Mouse (Mus musculus): ENCODE results near the gene Nudt17. TPM values are rescaled to one million over a fixed set of nuclear protein-coding genes. Genes with fewer than 3 reads are reported as not detected.
"Not testable (repeated sequence)": the region's sequence is repeated elsewhere in the genome, so short reads cannot be mapped to it uniquely, and the experiment has no call there.

The Nudt17 gene
- polyA plus RNA-seq, 1 experiment from 2014 or later = 7.1 TPM

DNA sequence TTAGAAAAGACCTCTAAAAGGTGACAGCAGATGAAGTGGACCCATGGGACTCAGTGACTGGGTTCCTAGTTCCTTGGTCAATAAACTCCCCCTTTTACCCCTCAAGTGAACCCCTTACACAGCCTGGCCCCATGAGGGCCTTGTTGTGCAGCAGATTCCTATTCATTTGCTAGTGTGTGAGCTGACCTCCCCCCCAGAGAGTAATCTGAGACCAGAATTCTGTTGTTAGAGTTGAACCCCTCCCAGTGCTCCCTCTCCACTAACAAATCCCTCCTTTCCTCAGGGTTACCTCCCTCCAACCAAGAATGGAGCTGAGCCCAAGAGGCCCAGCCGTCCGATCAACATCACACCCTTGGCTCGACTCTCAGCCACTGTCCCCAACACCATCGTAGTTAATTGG, 7.4 kb downstream of the Nudt17 start:
- WGBS = 87% methylated on average over 4 of the region's 4 CpGs
- H3K9ac ChIP-seq = no peak overlapping the region
- ATAC-seq (ENCODE audit: extremely low read depth, insufficient number of reproducible peaks, low FRiP score, low TSS enrichment) = no peak
- H3K27ac ChIP-seq (replicated peaks) = no peak overlapping the region
- no peak overlapping the region for H3K4me3 ChIP-seq
- peaks cover 66% of the 10 kb centered on the region for H3K36me3 ChIP-seq
- H3K9me3 ChIP-seq = no peaks in the 10 kb centered on the region
- H3K4me1 ChIP-seq = peaks cover 16% of the 10 kb centered on the region
- no peaks in the 10 kb centered on the region for H3K27me3 ChIP-seq (replicated peaks)
- no peak overlapping the region for H3K4me2 ChIP-seq

DNA sequence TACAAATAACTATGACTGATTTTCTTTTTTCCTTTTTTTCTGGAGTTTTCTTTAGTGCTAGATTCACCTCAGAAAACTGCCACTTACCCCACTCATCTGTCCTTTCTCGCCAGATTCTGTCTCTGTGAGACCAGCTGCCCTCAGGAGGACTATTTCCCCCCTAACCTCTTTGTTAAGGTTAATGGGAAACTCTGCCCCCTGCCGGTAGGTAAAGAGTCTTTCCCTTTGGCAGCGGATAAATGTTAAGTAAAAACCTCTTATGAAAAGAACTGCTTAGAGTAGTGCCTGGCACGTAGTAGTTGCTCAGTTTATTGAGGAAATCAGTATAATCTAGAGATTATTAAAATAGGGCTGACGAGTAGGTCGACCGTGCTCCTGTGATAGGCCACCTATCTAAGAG, 8.0 kb downstream of the Nudt17 start:
- Histone ChIP-seq H3K36me3 (peaks cover 62% of the 10 kb centered on the region), H3K4me1 (peaks cover 23% of the 10 kb centered on the region), H3K4me3 (no peak overlapping the region), H3K27ac (replicated peaks) (no peak overlapping the region), H3K27me3 (replicated peaks) (no peaks in the 10 kb centered on the region), H3K4me2 (no peak overlapping the region), H3K9me3 (no peaks in the 10 kb centered on the region), H3K9ac (no peak overlapping the region)
- 49% methylated on average over 7 of the region's 7 CpGs for WGBS
- no peak for ATAC-seq (ENCODE audit: extremely low read depth, insufficient number of reproducible peaks, low FRiP score, low TSS enrichment)

GRCm38 (mm10) chr3:96698993-96699690, 9.2 kb downstream of the Nudt17 start:
- no peaks in the 10 kb centered on the region for H3K27me3 ChIP-seq (replicated peaks)
- H3K36me3 ChIP-seq = peaks cover 49% of the 10 kb centered on the region
- H3K9ac ChIP-seq = peak overlapping the region; percentile 44
- ATAC-seq (ENCODE audit: extremely low read depth, insufficient number of reproducible peaks, low FRiP score, low TSS enrichment) = no peak
- peaks cover 30% of the 10 kb centered on the region for H3K4me1 ChIP-seq
- H3K4me2 ChIP-seq = 0 out of 2 replicates have a peak overlapping the region, but pooled peaks have one; percentile 1
- H3K4me3 ChIP-seq = no peak overlapping the region; the same call in 1 of the 2 replicates
- no peaks in the 10 kb centered on the region for H3K9me3 ChIP-seq
- H3K27ac ChIP-seq (replicated peaks) = no peak overlapping the region
- 42% methylated on average over 19 of the region's 19 CpGs for WGBS

DNA sequence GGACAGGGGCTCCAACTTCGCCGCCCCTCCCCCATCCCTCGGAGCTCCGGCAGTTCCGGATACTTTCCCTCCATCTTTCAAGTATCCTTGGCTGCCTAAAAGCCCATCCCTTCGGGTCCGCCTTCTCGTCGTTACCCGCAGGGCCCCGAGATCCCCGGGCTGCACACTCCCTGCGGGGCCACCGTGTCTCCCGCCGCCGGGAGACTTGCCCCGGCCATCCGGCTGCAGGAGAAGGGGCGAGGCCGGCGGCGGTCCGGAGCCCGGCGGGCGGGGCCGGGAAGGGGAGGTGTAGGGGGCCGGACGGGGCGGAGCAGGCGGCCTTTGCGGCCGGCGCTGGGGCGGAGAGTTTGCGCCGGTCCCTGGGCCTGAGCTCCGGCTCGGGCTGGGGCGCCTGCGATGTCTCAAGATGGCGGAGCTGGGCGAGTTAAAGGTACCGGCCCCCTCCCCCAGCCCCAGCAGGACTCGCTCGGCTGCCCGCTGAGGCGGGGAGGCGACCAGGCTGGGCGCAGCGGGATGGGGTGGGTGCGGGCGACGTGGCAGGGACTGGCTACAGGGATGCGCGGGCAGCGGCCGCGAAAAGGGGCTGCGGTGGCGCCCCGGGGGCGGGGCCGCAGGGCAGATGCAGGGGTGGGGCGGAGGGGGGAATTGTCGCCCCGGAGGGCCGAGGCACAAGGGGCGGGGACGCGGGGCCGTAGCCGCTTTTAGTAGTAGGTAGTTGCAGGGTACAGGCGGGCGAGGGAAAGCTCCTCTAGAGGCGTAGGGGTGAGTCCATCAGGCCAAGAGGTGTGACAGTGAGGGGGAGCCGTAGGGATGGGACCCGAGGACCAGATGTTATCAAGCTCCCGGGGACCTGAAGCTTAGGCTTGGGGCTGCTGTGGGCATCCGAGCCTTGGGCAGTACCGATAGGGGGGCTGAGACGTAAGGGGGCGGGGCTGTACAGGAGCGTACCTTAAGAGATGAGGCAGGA, 11.3 kb downstream of the Nudt17 start:
- Histone ChIP-seq H3K9ac (peak overlapping the region; percentile 91), H3K9me3 (no peaks in the 10 kb centered on the region), H3K4me3 (peak overlapping the region; percentile 85), H3K4me1 (peaks cover 33% of the 10 kb centered on the region), H3K4me2 (peak overlapping the region; percentile 86), H3K27ac (replicated peaks) (peak overlapping the region; percentile 93), H3K36me3 (peaks cover 29% of the 10 kb centered on the region), H3K27me3 (replicated peaks) (no peaks in the 10 kb centered on the region)
- under 1% methylated on average over 78 of the region's 85 CpGs for WGBS
- ATAC-seq (ENCODE audit: extremely low read depth, insufficient number of reproducible peaks, low FRiP score, low TSS enrichment) = peak; percentile 91

- Histone ChIP-seq H3K9ac (peak within 1 kb of the TSS; percentile 91), H3K27me3 (replicated peaks) (no peaks in the 10 kb centered on the region), H3K36me3 (peaks cover 21% of the 10 kb centered on the region), H3K9me3 (no peaks in the 10 kb centered on the region), H3K27ac (replicated peaks) (peak within 1 kb of the TSS; percentile 93), H3K4me1 (peaks cover 33% of the 10 kb centered on the region), H3K4me3 (peak within 1 kb of the TSS; percentile 85), H3K4me2 (peak within 1 kb of the TSS; percentile 86)
- ATAC-seq (ENCODE audit: extremely low read depth, insufficient number of reproducible peaks, low FRiP score, low TSS enrichment) = peak; percentile 74
- WGBS = under 1% methylated on average over 35 of the region's 35 CpGs
Observed at GRCm38 (mm10) chr3:96696198-96696765, 12.1 kb downstream of the Nudt17 start, which contains the start of gene Pias3. Pias3 (plus strand) TSS chr3:96696384.

DNA sequence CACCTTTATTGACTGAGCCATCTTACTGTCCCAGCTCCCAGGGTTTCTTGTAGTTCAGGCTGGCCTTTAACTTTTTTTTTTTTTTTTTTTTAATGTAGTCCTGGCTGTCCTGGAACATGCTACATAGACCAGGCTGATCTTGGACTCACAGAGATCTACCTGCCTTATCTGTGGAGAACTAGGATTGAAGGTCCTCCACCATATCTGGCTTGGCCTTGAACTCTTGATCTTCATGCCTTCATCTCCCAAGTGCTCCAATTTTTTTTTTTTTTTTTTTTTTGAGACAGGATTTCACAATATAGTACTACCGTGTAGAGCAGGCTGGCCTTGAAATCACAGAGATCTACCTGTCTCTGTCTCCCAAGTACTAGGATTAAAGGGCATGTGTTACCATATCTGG, 14.8 kb downstream of the Nudt17 start:
- H3K4me2 ChIP-seq = no peak overlapping the region
- H3K9me3 ChIP-seq = no peaks in the 10 kb centered on the region
- no peaks in the 10 kb centered on the region for H3K36me3 ChIP-seq

GRCm38 (mm10) chr3:96692506-96692905, 15.9 kb downstream of the Nudt17 start:
- Histone ChIP-seq H3K4me3 (no peak overlapping the region), H3K27me3 (replicated peaks) (peaks cover 20% of the 10 kb centered on the region), H3K4me1 (peaks cover 20% of the 10 kb centered on the region), H3K4me2 (no peak overlapping the region), H3K9me3 (no peaks in the 10 kb centered on the region), H3K9ac (no peak overlapping the region), H3K27ac (replicated peaks) (no peak overlapping the region), H3K36me3 (no peaks in the 10 kb centered on the region)
- ATAC-seq (ENCODE audit: extremely low read depth, insufficient number of reproducible peaks, low FRiP score, low TSS enrichment) = no peak
- WGBS = 25% methylated on average over 3 of the region's 3 CpGs

More for the DNA sequence above, 14.8 kb downstream of the Nudt17 start:
- 76% methylated on average over 1 of the region's 1 CpGs for WGBS
- no peak for ATAC-seq (ENCODE audit: extremely low read depth, insufficient number of reproducible peaks, low FRiP score, low TSS enrichment)
- Histone ChIP-seq H3K4me1 (peaks cover 27% of the 10 kb centered on the region), H3K9ac (no peak overlapping the region), H3K27ac (replicated peaks) (no peak overlapping the region), H3K4me3 (no peak overlapping the region), H3K27me3 (replicated peaks) (peaks cover 15% of the 10 kb centered on the region)

DNA sequence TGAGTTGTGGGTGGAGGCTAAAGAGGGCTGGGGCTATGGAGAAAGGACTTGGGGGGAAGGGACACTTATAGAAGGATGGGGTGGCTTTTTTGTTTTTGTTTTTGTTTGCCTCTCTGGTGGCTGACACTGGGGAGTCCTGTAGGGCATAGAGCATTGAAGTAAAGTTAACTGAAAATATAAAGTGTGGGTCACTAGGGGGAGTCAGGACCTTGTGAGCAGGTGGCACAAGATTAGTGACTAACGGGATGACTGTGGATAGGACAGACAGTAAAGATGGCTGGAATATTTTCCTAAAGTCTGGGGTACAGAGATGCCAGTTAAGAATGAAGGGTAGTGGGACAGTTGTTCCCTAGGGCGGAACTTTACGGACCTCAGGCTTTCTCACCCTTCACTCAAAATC, 18.1 kb downstream of the Nudt17 start:
- H3K27me3 ChIP-seq (replicated peaks) = peaks cover 34% of the 10 kb centered on the region
- H3K4me3 ChIP-seq = no peak overlapping the region
- ATAC-seq (ENCODE audit: extremely low read depth, insufficient number of reproducible peaks, low FRiP score, low TSS enrichment) = no peak
- no peaks in the 10 kb centered on the region for H3K9me3 ChIP-seq
- H3K27ac ChIP-seq (replicated peaks) = no peak overlapping the region
- H3K36me3 ChIP-seq = no peaks in the 10 kb centered on the region
- H3K4me1 ChIP-seq = peaks cover 10% of the 10 kb centered on the region
- 42% methylated on average over 3 of the region's 3 CpGs for WGBS
- no peak overlapping the region for H3K9ac ChIP-seq
- H3K4me2 ChIP-seq = no peak overlapping the region

GRCm38 (mm10) chr3:96688854-96689253, 19.5 kb downstream of the Nudt17 start:
- Histone ChIP-seq H3K4me3 (no peak overlapping the region), H3K27me3 (replicated peaks) (peaks cover 48% of the 10 kb centered on the region), H3K27ac (replicated peaks) (no peak overlapping the region), H3K9me3 (no peaks in the 10 kb centered on the region), H3K4me1 (peaks cover 15% of the 10 kb centered on the region), H3K9ac (no peak overlapping the region), H3K4me2 (no peak overlapping the region), H3K36me3 (no peaks in the 10 kb centered on the region)
- WGBS = 74% methylated on average over 11 of the region's 11 CpGs
- no peak for ATAC-seq (ENCODE audit: extremely low read depth, insufficient number of reproducible peaks, low FRiP score, low TSS enrichment)

GRCm38 (mm10) chr3:96686057-96686456, 22.3 kb downstream of the Nudt17 start:
- not testable (repeated sequence) for H3K4me3 ChIP-seq; H3K4me2 ChIP-seq; H3K36me3 ChIP-seq; ATAC-seq (ENCODE audit: extremely low read depth, insufficient number of reproducible peaks, low FRiP score, low TSS enrichment); H3K9me3 ChIP-seq; H3K27ac ChIP-seq (replicated peaks); H3K9ac ChIP-seq
- WGBS = 86% methylated on average over 5 of the region's 5 CpGs
- Histone ChIP-seq H3K27me3 (replicated peaks) (peaks cover 75% of the 10 kb centered on the region), H3K4me1 (peaks cover 11% of the 10 kb centered on the region)

- no peak overlapping the region for H3K27ac ChIP-seq (replicated peaks)
- peaks cover 83% of the 10 kb centered on the region for H3K27me3 ChIP-seq (replicated peaks)
- 6% methylated on average over 28 of the region's 28 CpGs for WGBS
- H3K9ac ChIP-seq = peak overlapping the region; percentile 74
- no peaks in the 10 kb centered on the region for H3K36me3 ChIP-seq
- no peak for ATAC-seq (ENCODE audit: extremely low read depth, insufficient number of reproducible peaks, low FRiP score, low TSS enrichment)
- H3K4me2 ChIP-seq = peak overlapping the region; percentile 73
- H3K4me3 ChIP-seq = peak overlapping the region; percentile 46
- H3K9me3 ChIP-seq = no peaks in the 10 kb centered on the region
- peaks cover 11% of the 10 kb centered on the region for H3K4me1 ChIP-seq
Observed at GRCm38 (mm10) chr3:96684822-96685156, 23.6 kb downstream of the Nudt17 start.
